Mouse (Mus musculus) activated CD4-positive, CD25-positive, alpha-beta regulatory T cell, adult 4 months (primary cell): ENCODE data around the gene Thg1l. TPM values are rescaled to one million over a fixed set of nuclear protein-coding genes. Genes with fewer than 3 reads are reported as not detected.

Experiments used
- ATAC-seq: one replicate; pipeline ENCODE4 v1.8.0; 2017
- polyA plus RNA-seq, 2 experiments: library from polyadenylated mRNA; unstranded; fragments of 100-300 nt; shearing (Covaris generic); gene quantifications; one replicate each; pipeline ENCODE4 v1.2.1; 2017

The Thg1l gene
- polyA plus RNA-seq, 2 experiments from 2014 or later: 9.0 to 15.8 TPM

- ATAC-seq: peak; percentile 97
These were observed 28.6 kb downstream of the Thg1l start for GRCm38 (mm10) chr11:45926640-45927082.

- ATAC-seq: no peak
These were observed 29.9 kb downstream of the Thg1l start for GRCm38 (mm10) chr11:45925436-45925835.

GRCm38 (mm10) chr11:45921480-45921898 lies 33.8 kb downstream of the Thg1l start:
- ATAC-seq: no peak

DNA sequence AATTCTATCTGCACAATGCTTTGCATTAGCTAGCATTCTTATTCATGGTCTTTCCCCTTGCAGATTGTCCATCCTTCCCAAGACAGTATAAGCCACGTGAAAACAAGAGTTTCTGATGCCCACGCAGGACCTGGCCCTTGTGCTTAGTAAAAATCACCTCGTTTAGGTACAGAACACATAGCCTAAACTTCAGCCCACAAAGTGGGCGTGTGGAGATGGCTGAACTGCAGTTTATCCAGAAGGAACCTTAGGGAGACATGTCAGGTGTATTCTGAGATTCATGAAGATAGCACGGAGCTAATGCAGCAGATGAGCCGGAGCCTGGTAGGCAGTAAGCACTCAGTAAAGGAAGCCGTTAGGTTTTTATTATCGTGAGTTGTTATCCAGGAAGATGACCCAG lies 34.3 kb downstream of the Thg1l start:
- ATAC-seq: no peak

GRCm38 (mm10) chr11:45918836-45919235 lies 36.5 kb downstream of the Thg1l start:
- no peak for ATAC-seq

- no peak for ATAC-seq
These were observed 37.3 kb downstream of the Thg1l start for GRCm38 (mm10) chr11:45918018-45918417.

DNA sequence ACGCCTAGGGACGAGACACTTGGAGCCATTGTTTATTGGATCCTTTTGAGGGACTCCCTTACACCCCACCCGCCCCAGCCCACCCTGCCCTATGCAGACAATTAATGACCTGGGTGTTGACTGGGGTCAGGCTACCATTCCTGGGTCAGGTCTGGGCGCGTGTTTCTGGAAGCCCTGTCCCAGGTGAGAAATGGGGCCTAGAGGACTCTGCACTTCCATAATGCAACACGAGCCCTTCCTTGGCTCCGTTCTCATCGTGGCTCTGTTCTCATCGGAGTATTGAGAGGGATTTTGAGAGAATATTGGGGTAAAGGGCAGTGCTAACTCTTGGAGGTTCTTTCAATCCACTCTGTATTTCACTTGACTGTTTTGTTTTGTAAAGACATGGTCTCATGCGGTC lies 39.1 kb downstream of the Thg1l start:
- no peak for ATAC-seq

GRCm38 (mm10) chr11:45910701-45911100 lies 44.6 kb downstream of the Thg1l start:
- ATAC-seq: no peak

- no peak for ATAC-seq
These were observed 46.4 kb downstream of the Thg1l start for GRCm38 (mm10) chr11:45908894-45909293.

GRCm38 (mm10) chr11:45908070-45908469 lies 47.2 kb downstream of the Thg1l start:
- ATAC-seq: no peak

DNA sequence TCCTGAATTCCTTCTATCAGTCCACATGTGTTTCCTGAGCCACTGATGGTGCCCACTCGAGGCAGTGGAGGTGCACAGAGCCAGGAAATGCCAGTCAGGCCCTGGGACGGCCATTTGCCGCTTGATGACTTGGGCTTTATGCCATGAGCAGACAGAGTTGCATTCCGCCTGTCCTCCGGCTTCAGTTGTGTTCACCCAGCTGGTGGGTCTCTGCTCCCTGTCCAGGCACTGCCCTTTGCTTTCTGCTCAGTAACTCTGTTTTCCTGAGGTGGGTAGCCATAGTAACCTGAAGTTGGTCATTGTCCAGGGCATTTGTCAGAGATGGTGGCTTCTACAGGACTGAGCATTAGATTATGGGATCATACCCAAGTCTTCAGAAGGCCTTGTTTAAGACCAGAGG lies 48.0 kb downstream of the Thg1l start:
- ATAC-seq: no peak

GRCm38 (mm10) chr11:45906109-45906786 lies 49.0 kb downstream of the Thg1l start:
- no peak for ATAC-seq

DNA sequence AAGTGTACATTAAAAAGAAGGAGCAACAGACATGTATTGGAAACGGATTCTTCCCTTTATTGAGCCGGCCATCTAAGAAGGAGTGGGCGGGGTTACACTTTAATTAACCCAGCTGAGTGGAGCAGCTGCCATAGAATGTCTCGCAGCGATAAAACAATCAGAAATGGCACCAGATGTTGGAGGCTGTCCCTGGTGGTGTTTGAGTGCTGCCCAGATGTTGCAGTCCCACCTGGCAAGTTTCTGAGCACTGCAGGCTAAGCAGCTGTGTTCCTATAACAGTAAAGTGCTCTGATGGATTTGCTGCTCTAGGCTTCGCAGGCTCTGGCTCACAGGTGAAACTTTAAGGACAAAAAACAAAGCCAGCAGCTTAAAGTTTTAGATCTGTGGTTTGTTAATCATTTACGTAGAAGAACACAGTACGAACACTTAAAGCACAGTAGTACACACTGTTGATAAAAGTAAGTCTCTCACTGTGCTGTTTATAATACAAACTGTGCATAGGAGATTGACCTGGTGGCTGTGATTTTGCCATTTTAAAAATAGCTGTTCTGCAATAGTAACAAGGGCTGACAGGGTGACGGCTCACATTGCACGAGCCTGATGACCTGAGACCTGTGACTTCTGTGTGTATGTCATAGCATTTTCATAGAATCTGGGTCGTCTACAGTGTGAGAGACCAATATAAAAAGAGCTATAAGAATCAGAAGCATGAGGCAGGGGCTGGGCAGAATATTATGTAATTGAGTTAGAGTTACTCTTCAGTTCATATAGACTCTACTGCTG lies 54.9 kb downstream of the Thg1l start:
- ATAC-seq: no peak

GRCm38 (mm10) chr11:45897392-45897791 lies 57.9 kb downstream of the Thg1l start:
- no peak for ATAC-seq

Other genes starting within 250 kb of the Thg1l start
- 10 to 100 TPM; 45.4 to 47.0 TPM for gene Clint1, start 103.4 kb downstream of the Thg1l start, polyA plus RNA-seq
- gene Lsm11, start 10.6 kb downstream of the Thg1l start, polyA plus RNA-seq: 1 to 10 TPM; 1.3 to 1.6 TPM
- not detected for gene Sox30, start 24.8 kb upstream of the Thg1l start, polyA plus RNA-seq
- 10 to 100 TPM; 19.9 to 53.2 TPM for gene Gm12166, start 96.8 kb upstream of the Thg1l start, polyA plus RNA-seq
- 10 to 100 TPM; 74.6 to 85.8 TPM for gene Adam19, start 100.5 kb upstream of the Thg1l start, polyA plus RNA-seq
- under 1 TPM in 1 of 2 experiments, not detected in 1; 0.41 TPM for gene Nipal4, start 211.0 kb upstream of the Thg1l start, polyA plus RNA-seq